Mouse (Mus musculus) monocyte, adult 59 days (primary cell): ENCODE results near the gene Olfr791. TPM values are rescaled to one million over a fixed set of nuclear protein-coding genes. Genes with fewer than 3 reads are reported as not detected.

Experiments used
- total RNA-seq, 2 experiments: library from RNA; stranded (reverse); gene quantifications; one replicate each; pipeline ENCODE4 v1.2.4; 2023

The Olfr791 gene
- not detected for total RNA-seq

DNA sequence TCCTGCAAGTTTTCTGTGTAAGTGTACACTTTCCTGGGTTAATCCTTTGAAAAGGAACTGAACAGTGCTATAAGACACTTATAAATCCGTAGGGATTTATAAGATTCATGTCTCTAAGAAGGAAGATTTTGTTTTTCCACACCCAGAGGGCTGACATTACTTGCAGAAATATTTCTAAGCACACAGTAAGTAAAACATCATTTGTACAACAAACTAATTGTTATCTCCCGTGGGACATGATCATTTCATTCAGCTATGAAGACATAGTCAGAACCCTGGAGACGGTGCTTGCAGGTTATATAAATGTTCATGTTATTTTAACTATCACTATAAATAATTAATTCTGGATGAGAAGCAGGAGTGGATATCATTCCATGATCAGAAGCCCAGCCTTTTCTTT lies at the start of gene Olfr791:
Gene Olfr791 (plus strand): TSS at position 301 of the 400 bp plus-strand sequence.

GRCm38 (mm10) chr10:129484452-129484851 lies 37.1 kb upstream of the Olfr791 start, which contains the start of gene Olfr789:
Gene Olfr789, plus strand, starts transcription at chr10:129484752.

DNA sequence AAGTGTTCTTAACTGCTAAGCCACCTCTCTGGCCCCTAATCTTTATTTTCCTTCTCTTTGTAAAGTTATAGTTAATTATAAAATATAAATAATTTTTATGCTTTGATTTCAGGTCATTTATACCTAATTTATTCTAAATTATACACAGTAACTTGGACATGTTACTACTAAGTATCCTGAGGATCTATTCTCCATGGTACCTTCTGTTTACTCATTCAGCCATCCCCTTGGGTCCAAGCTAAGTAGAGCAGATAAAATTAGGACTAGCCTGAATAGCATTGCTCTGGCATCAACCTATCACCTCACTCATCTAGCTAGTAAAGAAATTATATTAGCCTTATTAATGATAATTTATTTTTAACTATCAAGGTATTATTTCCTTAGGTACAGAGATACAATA lies 23.4 kb upstream of the Olfr791 start, which contains the start of gene Olfr790:
Gene Olfr790 (plus strand): TSS at position 301 of the 400 bp plus-strand sequence.

DNA sequence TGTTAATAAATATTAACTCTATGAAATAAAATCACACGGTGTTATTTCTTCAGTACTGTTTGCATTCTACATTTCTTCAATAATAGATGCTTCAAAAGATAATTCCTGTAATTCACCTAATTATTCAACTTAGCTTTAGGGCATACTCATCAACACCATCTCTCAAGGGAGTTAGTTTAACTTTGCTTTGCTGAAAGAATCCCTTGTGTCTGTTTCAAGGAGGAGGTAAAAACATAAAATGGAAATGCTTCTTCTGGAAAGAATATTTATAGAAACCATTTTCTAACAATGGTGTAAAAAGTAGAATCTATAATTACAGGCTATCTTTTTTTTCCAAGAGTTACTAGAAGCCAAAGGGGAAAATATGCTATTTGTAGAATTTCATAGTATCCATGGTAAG lies 17.3 kb downstream of the Olfr791 start, which contains the start of gene Olfr792:
Gene Olfr792 (plus strand): TSS at position 301 of the 400 bp plus-strand sequence.

GRCm38 (mm10) chr10:129567355-129567754 lies 45.8 kb downstream of the Olfr791 start, which contains the start of gene Olfr794:
Gene Olfr794, plus strand, starts transcription at chr10:129567655.

Other genes with a start within 250 kb of the Olfr791 start
- not detected for gene Olfr780, start 203.7 kb upstream of the Olfr791 start, total RNA-seq
- gene Olfr781, start 192.9 kb upstream of the Olfr791 start, total RNA-seq, result not detected
- not detected for gene Olfr782, start 172.9 kb upstream of the Olfr791 start, total RNA-seq
- not detected for gene Olfr784, start 137.7 kb upstream of the Olfr791 start, total RNA-seq
- not detected for gene Olfr785, start 116.4 kb upstream of the Olfr791 start, total RNA-seq
- gene Olfr786, start 94.5 kb upstream of the Olfr791 start, total RNA-seq, result not detected
- not detected for gene Olfr787, start 59.9 kb upstream of the Olfr791 start, total RNA-seq
- gene Olfr788, start 50.8 kb upstream of the Olfr791 start, total RNA-seq, result not detected
- not detected for gene Olfr789, start 37.0 kb upstream of the Olfr791 start, total RNA-seq
- gene Olfr790, start 23.3 kb upstream of the Olfr791 start, total RNA-seq, result not detected
- gene Olfr792, start 17.4 kb downstream of the Olfr791 start, total RNA-seq, result not detected
- not detected for gene Olfr794, start 45.9 kb downstream of the Olfr791 start, total RNA-seq
- gene Olfr796, start 90.8 kb downstream of the Olfr791 start, total RNA-seq, result not detected
- gene Olfr798, start 106.1 kb downstream of the Olfr791 start, total RNA-seq, result not detected
- gene Olfr799, start 115.7 kb downstream of the Olfr791 start, total RNA-seq, result not detected
- gene Olfr800, start 135.9 kb downstream of the Olfr791 start, total RNA-seq, result not detected
- not detected for gene Olfr801, start 152.1 kb downstream of the Olfr791 start, total RNA-seq
- gene Olfr802, start 166.4 kb downstream of the Olfr791 start, total RNA-seq, result not detected
- not detected for gene Olfr803, start 172.5 kb downstream of the Olfr791 start, total RNA-seq
- not detected for gene Olfr804, start 181.4 kb downstream of the Olfr791 start, total RNA-seq
- not detected for gene Olfr805, start 207.6 kb downstream of the Olfr791 start, total RNA-seq
- gene Olfr806, start 220.1 kb downstream of the Olfr791 start, total RNA-seq, result not detected
- gene Olfr807, start 236.0 kb downstream of the Olfr791 start, total RNA-seq, result not detected
- gene Olfr808, start 243.7 kb downstream of the Olfr791 start, total RNA-seq, result not detected